35 mouse cellular contexts compared by ENCODE assay signal in the genomic region with DNA sequence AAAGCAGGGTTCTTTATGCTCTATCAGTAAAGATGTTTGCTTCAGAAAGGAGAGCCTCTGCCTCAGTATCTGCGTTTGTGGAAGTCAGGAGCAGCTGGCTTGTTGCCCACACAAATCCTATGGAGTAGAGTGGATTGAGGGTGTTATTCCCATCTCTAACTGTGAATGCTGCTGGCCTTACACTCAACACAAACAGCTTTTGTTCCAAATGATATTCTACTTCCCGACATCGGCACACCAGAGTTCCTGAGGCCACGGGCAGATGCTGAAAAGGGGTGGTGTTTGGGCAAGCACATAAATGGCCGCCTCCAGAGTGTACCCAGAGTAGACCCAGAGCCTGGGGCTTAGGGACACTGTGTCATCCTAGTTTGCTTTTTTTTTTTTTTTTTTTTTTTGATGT.
"Had no signal": no experiment of that assay in that cellular context is flagged by ENCODE, and none has a peak within 500 bp of the region (broad histone marks: within the 10 kb centered on the region; RNA-seq: fewer than 3 reads in every experiment).

No protein-coding gene starts in this region.

- H3K4me1 ChIP-seq: heart, embryonic 15.5 days; hindbrain, embryonic 10.5 days; hindbrain, embryonic 12.5 days; intestine, embryonic 15.5 days; kidney, embryonic 15.5 days had no signal

- H3K4me2 ChIP-seq: heart, embryonic 11.5 days; heart, embryonic 12.5 days; heart, embryonic 13.5 days; heart, embryonic 15.5 days; hindbrain, embryonic 12.5 days; hindbrain, embryonic 13.5 days; hindbrain, embryonic 14.5 days; hindbrain, embryonic 15.5 days; intestine, embryonic 15.5 days; kidney, embryonic 15.5 days had no signal

- H3K36me3 ChIP-seq: heart, embryonic 10.5 days; heart, embryonic 12.5 days; heart, embryonic 13.5 days; heart, embryonic 15.5 days; hindbrain, embryonic 10.5 days; hindbrain, embryonic 12.5 days; hindbrain, embryonic 13.5 days; hindbrain, embryonic 15.5 days; intestine, embryonic 15.5 days; kidney, embryonic 15.5 days had no signal

- H3K27ac ChIP-seq: heart, embryonic 10.5 days; heart, embryonic 13.5 days; heart, embryonic 15.5 days; hindbrain, embryonic 10.5 days; hindbrain, embryonic 12.5 days; hindbrain, embryonic 13.5 days; hindbrain, embryonic 14.5 days; hindbrain, embryonic 15.5 days; hindbrain, postnatal 0 days; intestine, embryonic 15.5 days; kidney, embryonic 15.5 days; kidney, postnatal 0 days; layer of hippocampus, adult 2 months; left cerebral cortex, adult 2 months had no signal

- H3K4me3 ChIP-seq: heart, embryonic 10.5 days; heart, embryonic 12.5 days; heart, embryonic 13.5 days; heart, embryonic 15.5 days; hindbrain, embryonic 10.5 days; hindbrain, embryonic 12.5 days; hindbrain, embryonic 13.5 days; hindbrain, embryonic 15.5 days; intestine, embryonic 15.5 days; kidney, embryonic 15.5 days; layer of hippocampus, adult 2 months; left cerebral cortex, adult 2 months had no signal

- H3K9ac ChIP-seq: heart, embryonic 12.5 days; heart, embryonic 13.5 days; heart, embryonic 15.5 days; hindbrain, embryonic 12.5 days; hindbrain, embryonic 13.5 days; hindbrain, embryonic 14.5 days; hindbrain, embryonic 15.5 days; intestine, embryonic 15.5 days; kidney, embryonic 15.5 days had no signal

- DNase-seq: heart, postnatal 10 days; heart, postnatal 14 days; heart, postnatal 36 days; heart, postnatal 4 days; kidney, adult 11 months; kidney, adult 18-20 months; kidney, adult 2 months; kidney, adult 8-10 months; kidney, adult 9 months; kidney, postnatal 14 days; kidney, postnatal 25 days; kidney, postnatal 36 days; kidney, postnatal 4 days; layer of hippocampus, adult 9-11 months; layer of hippocampus, postnatal 36 days had no signal

- ATAC-seq: hindbrain, embryonic 16.5 days; hindbrain, postnatal 0 days; inflammation-experienced regulatory T-cells, adult 6 months; intestine, embryonic 15.5 days; intestine, embryonic 16.5 days; intestine, postnatal 0 days had no signal

- H3K27me3 ChIP-seq: heart, embryonic 12.5 days; heart, embryonic 13.5 days; heart, embryonic 15.5 days; hindbrain, embryonic 12.5 days; hindbrain, embryonic 13.5 days; hindbrain, embryonic 15.5 days; intestine, embryonic 15.5 days; kidney, embryonic 15.5 days had no signal

- H3K9me3 ChIP-seq: heart, embryonic 10.5 days; heart, embryonic 12.5 days; heart, embryonic 13.5 days; heart, embryonic 15.5 days; hindbrain, embryonic 10.5 days; hindbrain, embryonic 12.5 days; hindbrain, embryonic 13.5 days; hindbrain, embryonic 15.5 days; intestine, embryonic 15.5 days; kidney, embryonic 15.5 days had no signal
